Mouse (Mus musculus) liver, embryonic 14.5 days (tissue): ENCODE measurements around the gene Rab11fip2. TPM values are rescaled to one million over a fixed set of nuclear protein-coding genes. Genes with fewer than 3 reads are reported as not detected.

Experiments used
- ATAC-seq: fragments of 200-750 bp; cut with Nextera tagmentation; 2 replicates; pipeline ENCODE4 v1.8.0; 2017; ENCODE audit warnings: moderate number of reproducible peaks, mild to moderate bottlenecking, moderate library complexity; ENCODE audit not compliant: insufficient read depth
- DNase-seq, 3 experiments: peaks; one replicate each; pipeline ENCODE4 v3.0.0-alpha.2; 2012 to 2013; ENCODE audit warnings: low read depth in 3 of 3, low spot score in 3 of 3
- H3K27ac ChIP-seq: fragments of 300-500 bp; sonication (generic); 2 replicates; pipeline ENCODE4 v1.5.1; 2014; ENCODE audit warnings: moderate library complexity, mild to moderate bottlenecking, control low read depth, inconsistent platforms
- H3K27me3 ChIP-seq: fragments of 300-500 bp; sonication (generic); 2 replicates; pipeline ENCODE4 v1.6.1; 2014; ENCODE audit warnings: mild to moderate bottlenecking, low read length, moderate library complexity; ENCODE audit not compliant: control insufficient read depth, insufficient read depth
- H3K36me3 ChIP-seq: fragments of 300-500 bp; sonication (generic); replicated peaks from 2 replicates; pipeline ENCODE4 v1.6.1; 2014; ENCODE audit warnings: low read depth; ENCODE audit not compliant: control insufficient read depth, insufficient read depth
- H3K4me1 ChIP-seq, 2 experiments: fragments of 200-500 bp in 1 of 2; fragments of 300-500 bp in 1 of 2; sonication (generic) in 1 of 2; replicated peaks; 2 replicates each; pipeline ENCODE4 v1.6.1; 2012 to 2014; ENCODE audit warnings: antibody characterized with exemption in 1 of 2, inconsistent platforms in 1 of 2, low read length in 1 of 2; ENCODE audit not compliant: control insufficient read depth in 2 of 2, insufficient read depth in 2 of 2
- H3K4me2 ChIP-seq: fragments of 300-500 bp; sonication (generic); 2 replicates; pipeline ENCODE4 v1.6.1; 2014; ENCODE audit warnings: low read depth, mild to moderate bottlenecking, control low read depth, moderate library complexity
- H3K4me3 ChIP-seq, 2 experiments: fragments of 200-500 bp in 1 of 2; fragments of 300-500 bp in 1 of 2; sonication (generic) in 1 of 2; 2 replicates each; pipeline ENCODE4 v1.5.1; 2012 to 2014; ENCODE audit warnings: low read depth in 2 of 2, low read length in 2 of 2, mild to moderate bottlenecking in 2 of 2, control low read depth in 1 of 2, inconsistent platforms in 1 of 2, moderate library complexity in 1 of 2; ENCODE audit not compliant: insufficient read depth in 1 of 2
- H3K9ac ChIP-seq: fragments of 300-500 bp; sonication (generic); replicated peaks from 2 replicates; pipeline ENCODE4 v1.6.1; 2014; ENCODE audit warnings: mild to moderate bottlenecking, control low read depth, moderate library complexity
- H3K9me3 ChIP-seq: fragments of 300-500 bp; sonication (generic); 2 replicates; pipeline ENCODE4 v1.6.1; 2016; ENCODE audit warnings: low read length, mixed read lengths; ENCODE audit not compliant: control insufficient read depth
- CTCF ChIP-seq: IDR thresholded peaks from 2 replicates; pipeline ENCODE4 v1.5.1; 2016; ENCODE audit warnings: antibody characterized with exemption, low read depth, control low read depth
- EP300 ChIP-seq: IDR thresholded peaks from 2 replicates; pipeline ENCODE4 v1.6.1; 2016; ENCODE audit warnings: antibody characterized with exemption, low read depth
- WGBS: fragments of 180-500 bp; shearing (Covaris S2); extraction: QIAGEN DNeasy Blood & Tissue Kit; methylation state at CpG from one replicate; pipeline ENCODE4 v1.1.7; 2014; ENCODE audit not compliant: insufficient replicate concordance; 5-methylcytosine and 5-hydroxymethylcytosine counted together
- polyA plus RNA-seq, 2 experiments: library from polyadenylated mRNA; depleted of rRNA in 1 of 2; stranded (reverse) in 1 of 2; unstranded in 1 of 2; fragments of >200 nt; fragmentation: Nextera tagmentation in 1 of 2; extraction: Ambion mirVana in 1 of 2; gene quantifications; 2 replicates each; pipeline versions ENCODE4 v1.2.1 to v1.2.3; 2012 to 2014

Gene Rab11fip2
- polyA plus RNA-seq (2012; rRNA removed) (1.1 and 1.5 TPM in 2 replicates), polyA plus RNA-seq (2014; fragmentation: Nextera tagmentation; extraction: Ambion mirVana) (0.76 and 0.94 TPM in 2 replicates)

DNA sequence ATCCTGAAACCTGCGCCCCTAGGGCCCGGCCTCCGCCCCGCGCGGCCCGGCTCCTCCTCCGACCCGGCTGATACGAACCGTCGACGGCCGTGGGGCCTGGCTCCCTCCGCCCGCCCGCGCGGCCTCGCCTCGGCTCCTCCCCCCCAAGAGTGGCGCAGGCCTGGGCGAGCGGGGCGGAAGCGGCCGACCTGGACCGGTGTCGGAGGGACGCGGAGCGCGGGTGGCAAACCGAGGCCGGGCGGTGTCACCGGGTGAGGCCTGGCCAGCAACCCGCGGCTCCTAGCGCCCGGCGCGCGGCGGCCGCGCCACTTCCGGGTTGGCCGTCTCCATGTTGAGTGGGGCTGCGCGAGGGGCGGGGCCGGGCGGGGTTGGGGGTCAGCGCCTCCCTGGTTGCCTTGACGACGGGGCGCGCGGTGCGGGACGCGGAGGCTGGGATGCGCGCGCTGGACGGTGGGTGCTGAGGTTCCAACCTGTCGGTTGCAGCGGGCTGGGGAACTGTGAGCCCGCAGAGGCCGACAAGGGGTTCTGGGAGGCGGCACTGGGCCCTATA, at the start of gene Rab11fip2:
Gene Rab11fip2, minus strand, starts transcription at position 333 of the 550 bp plus-strand sequence.
- peak; percentile 63 to 75 (median 67) for DNase-seq
- no peak for TF ChIP-seq CTCF
- TF ChIP-seq EP300: no peak
- Histone ChIP-seq H3K36me3 (no peaks in the 10 kb centered on the region), H3K9ac (peak within 1 kb of the TSS; percentile 92), H3K27me3 (no peaks in the 10 kb centered on the region; the same call in 1 of the 2 replicates), H3K4me1 (peaks cover 0 to 7% of the 10 kb centered on the region in 2 experiments; a peak in 1 of 4 replicates), H3K4me3 (peak within 1 kb of the TSS; percentile 72 to 88), H3K9me3 (no peaks in the 10 kb centered on the region), H3K4me2 (peak within 1 kb of the TSS; percentile 92), H3K27ac (peak within 1 kb of the TSS; percentile 84)
- WGBS: 0% methylated on average over 61 of the region's 72 CpGs
- peak; percentile 98 for ATAC-seq

DNA sequence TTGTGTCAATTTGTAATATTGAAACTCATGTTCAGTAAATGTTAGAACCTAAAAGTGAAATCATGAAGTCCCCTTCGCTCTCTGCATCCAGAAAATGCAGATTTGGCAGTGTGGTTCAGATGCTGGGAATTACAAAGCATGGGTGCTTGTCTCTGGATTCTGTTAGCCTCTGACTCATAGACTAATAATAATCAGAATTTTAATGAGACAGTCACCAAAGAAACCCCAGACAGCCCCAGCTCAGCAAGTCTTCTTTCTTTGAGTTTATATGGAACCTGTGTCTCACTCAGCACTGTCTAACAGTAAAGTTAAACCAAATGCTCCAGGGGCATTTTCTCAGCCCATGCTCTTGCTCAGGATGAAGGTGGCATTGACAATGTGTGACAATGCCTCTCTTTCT, 38.1 kb upstream of the Rab11fip2 start:
- Histone ChIP-seq H3K9ac (no peak overlapping the region), H3K4me1 (no peaks in the 10 kb centered on the region), H3K27me3 (no peaks in the 10 kb centered on the region), H3K4me2 (no peak overlapping the region), H3K4me3 (no peak overlapping the region), H3K9me3 (no peaks in the 10 kb centered on the region), H3K27ac (no peak overlapping the region), H3K36me3 (no peaks in the 10 kb centered on the region)
- WGBS: 59% methylated on average over 1 of the region's 1 CpGs
- DNase-seq (no peak), ATAC-seq (no peak)
- TF ChIP-seq CTCF: no peak
- no peak for TF ChIP-seq EP300

DNA sequence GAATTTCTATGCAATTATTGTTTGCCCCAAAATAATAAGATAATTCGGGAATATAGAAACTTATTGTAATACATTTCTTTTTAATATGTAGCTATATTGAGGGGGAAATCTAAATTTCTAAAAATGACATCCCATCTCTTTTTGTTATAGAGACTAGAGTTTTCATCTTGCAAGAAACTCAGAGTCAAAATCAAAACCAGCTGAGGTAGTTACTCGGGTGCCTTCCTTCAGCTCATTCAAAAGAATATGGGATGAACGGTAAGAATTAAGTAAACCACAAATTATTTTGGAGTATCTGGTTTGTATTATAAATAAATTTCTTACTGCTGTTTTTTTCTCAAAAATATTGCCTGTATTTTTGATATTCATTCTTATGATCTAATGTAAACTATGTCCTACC, 11.5 kb upstream of the Rab11fip2 start:
- ATAC-seq (no peak), DNase-seq (no peak)
- no peaks in the 10 kb centered on the region for H3K27me3 ChIP-seq
- no peak overlapping the region for H3K4me3 ChIP-seq
- no peak overlapping the region for H3K4me2 ChIP-seq
- no peaks in the 10 kb centered on the region for H3K36me3 ChIP-seq
- TF ChIP-seq EP300: no peak
- no peak for TF ChIP-seq CTCF
- H3K9ac ChIP-seq: no peak overlapping the region
- WGBS: 56% methylated on average over 3 of the region's 3 CpGs
- H3K4me1 ChIP-seq: no peaks in the 10 kb centered on the region
- H3K9me3 ChIP-seq: no peaks in the 10 kb centered on the region
- no peak overlapping the region for H3K27ac ChIP-seq

DNA sequence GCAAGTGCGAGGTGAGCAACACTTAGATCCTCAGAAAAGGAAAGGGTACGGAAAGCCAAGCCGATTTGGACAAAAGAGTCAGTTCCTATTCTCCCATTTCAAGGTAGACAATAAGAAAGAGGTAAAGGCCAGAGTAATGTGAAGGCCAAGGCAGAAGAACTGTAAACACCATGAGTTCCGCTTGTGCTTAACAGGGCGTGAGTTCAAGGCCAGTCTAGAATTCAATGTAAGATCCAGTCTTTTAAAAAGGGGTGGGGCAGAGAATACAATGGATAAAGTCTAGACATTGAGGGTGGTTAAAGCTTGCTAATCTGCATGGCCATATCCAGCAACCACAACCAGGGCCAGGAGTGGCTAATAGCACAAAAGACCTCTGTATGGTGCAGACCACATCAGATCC, 6.3 kb upstream of the Rab11fip2 start:
- Histone ChIP-seq H3K4me2 (no peak overlapping the region), H3K9me3 (no peaks in the 10 kb centered on the region), H3K27ac (no peak overlapping the region), H3K4me1 (no peaks in the 10 kb centered on the region), H3K36me3 (no peaks in the 10 kb centered on the region), H3K9ac (no peak overlapping the region), H3K4me3 (no peak overlapping the region), H3K27me3 (no peaks in the 10 kb centered on the region; the same call in 1 of the 2 replicates)
- TF ChIP-seq EP300 (no peak), CTCF (no peak)
- DNase-seq (no peak), ATAC-seq (no peak)
- 66% methylated on average over 5 of the region's 5 CpGs for WGBS

DNA sequence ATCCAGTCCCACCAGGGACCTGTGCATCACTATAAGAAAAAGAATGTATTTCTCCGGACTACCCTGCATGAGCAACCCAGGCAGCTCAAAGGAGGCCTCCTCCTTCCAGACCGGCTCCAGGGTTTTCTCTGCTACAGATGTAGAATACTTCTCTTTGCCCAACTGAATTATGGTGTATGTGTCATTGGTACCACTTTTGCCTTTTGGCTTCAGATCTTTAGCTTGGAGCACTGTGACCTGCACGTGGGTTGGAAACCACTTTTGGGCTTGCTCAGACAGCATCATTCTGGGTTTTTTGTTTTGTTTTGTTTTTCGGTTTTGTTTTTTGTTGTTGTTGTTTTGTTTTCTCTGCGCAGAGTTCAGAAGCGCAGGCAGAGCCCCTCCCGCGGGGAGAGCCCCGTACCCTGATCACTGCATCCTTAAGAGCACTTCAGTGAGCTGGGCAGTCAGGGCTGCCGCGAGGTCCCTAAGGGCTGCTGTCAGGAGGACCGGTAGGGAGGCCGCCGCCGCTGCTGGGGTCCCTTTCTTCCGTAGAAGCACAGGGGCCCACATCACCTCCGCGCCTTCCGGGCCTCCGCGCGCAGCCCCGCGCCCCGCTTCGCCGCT, 635 bp downstream of the Rab11fip2 start:
- Histone ChIP-seq H3K27me3 (no peaks in the 10 kb centered on the region; the same call in 1 of the 2 replicates), H3K9ac (peak overlapping the region; percentile 92), H3K9me3 (no peaks in the 10 kb centered on the region), H3K4me3 (peak overlapping the region; percentile 72 to 88), H3K27ac (peak overlapping the region; percentile 84), H3K36me3 (no peaks in the 10 kb centered on the region), H3K4me2 (peak overlapping the region; percentile 92), H3K4me1 (peaks cover 0 to 7% of the 10 kb centered on the region in 2 experiments; a peak in 1 of 4 replicates)
- TF ChIP-seq EP300 (no peak), CTCF (peak; percentile 15; the same call in 1 of the 2 replicates)
- ATAC-seq (peak; percentile 67), DNase-seq (no peak)
- 3% methylated on average over 27 of the region's 27 CpGs for WGBS
